Mouse (Mus musculus): Measurements from ENCODE around the gene Cox4i1. TPM values are rescaled to one million over a fixed set of nuclear protein-coding genes. Genes with fewer than 3 reads are reported as not detected.

The Cox4i1 gene
- total and polyA plus RNA-seq, 3 experiments = 519 to 970 (median 711) TPM

DNA sequence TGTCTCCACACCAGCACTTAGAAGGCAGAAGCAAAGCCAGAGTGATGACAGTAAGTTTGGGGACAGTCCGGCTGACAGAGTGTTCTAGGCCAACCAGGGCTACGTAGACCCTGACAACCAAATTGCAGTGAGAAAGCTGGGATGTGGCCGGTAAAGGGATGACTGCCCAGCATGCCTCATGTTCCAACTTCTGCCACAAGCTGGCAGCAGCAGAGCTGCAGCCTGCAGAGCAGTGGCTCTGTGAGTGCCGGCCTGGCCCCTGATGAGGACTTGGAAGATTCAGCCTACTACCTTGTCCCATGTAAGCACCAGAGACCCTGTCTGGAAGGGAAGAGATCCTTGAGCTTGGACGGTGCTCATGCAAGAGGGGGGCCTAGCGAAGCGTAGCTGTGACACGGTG, 7.7 kb downstream of the Cox4i1 start:
- H3K36me3 ChIP-seq (replicated peaks in 1 of 2; ENCODE audit: control insufficient read depth in 1 of 2, insufficient read depth in 1 of 2, low read length in 1 of 2) = peaks cover 36 to 47% of the 10 kb centered on the region in 2 experiments
- in situ Hi-C loops (cut with MboI; ENCODE audit: low pct_ligation_motif_present, low pct_unique_long_range_greater_than_20kb, low sequenced_read_pairs) = loop anchor here (5.0 kb wide), 1 partner anchor 417 kb away; no protein-coding TSS in a partner anchor
- H3K4me2 ChIP-seq (ENCODE audit: insufficient read depth, low read depth, poor library complexity, severe bottlenecking) = no peak overlapping the region
- H3K27ac ChIP-seq (ENCODE audit: insufficient read depth, low read depth) = no peak overlapping the region
- no peak overlapping the region for H3K4me3 ChIP-seq (replicated peaks in 1 of 3; ENCODE audit: low read depth in 2 of 3, low read length in 2 of 3, poor library complexity in 1 of 3)
- no peaks in the 10 kb centered on the region; the same call in 1 of the 2 replicates for H3K79me2 ChIP-seq (replicated peaks; ENCODE audit: control insufficient read depth, extremely low read depth, insufficient read depth, poor library complexity, severe bottlenecking)
- no peaks in the 10 kb centered on the region for H3K27me3 ChIP-seq (replicated peaks)
- H3K9me3 ChIP-seq (replicated peaks; ENCODE audit: low read length) = no peaks in the 10 kb centered on the region
- no peak for DNase-seq (ENCODE audit: extremely low read depth)
- no peak for TF ChIP-seq ETS1 (conservative IDR thresholded peaks at IDR 0.05; ENCODE audit: low read depth, low read length)
- no peak for TF ChIP-seq SMC3 (IDR thresholded peaks at IDR 0.05; ENCODE audit: low read depth, low read length)
- no peak for TF ChIP-seq SIN3A (IDR thresholded peaks at IDR 0.05; ENCODE audit: low read length)
- TF ChIP-seq GABPA (IDR thresholded peaks at IDR 0.05; ENCODE audit: insufficient replicate concordance, low read depth, low read length) = no peak
- TF ChIP-seq MYC (IDR thresholded peaks at IDR 0.05; ENCODE audit: low read depth, low read length) = no peak
- TF ChIP-seq EP300 (IDR thresholded peaks at IDR 0.05; ENCODE audit: low read length) = no peak
- H3K9ac ChIP-seq (ENCODE audit: insufficient read depth, low read depth) = no peak overlapping the region
- dilution Hi-C loops (cut with MboI; ENCODE audit: extremely low pct_ligation_motif_present, extremely low pct_unique_long_range_greater_than_20kb, low sequenced_read_pairs) = no loop called here
- H3K4me1 ChIP-seq (ENCODE audit: control insufficient read depth in 1 of 2, insufficient read depth in 2 of 2) = peaks cover 0 to 10% of the 10 kb centered on the region in 2 experiments; a peak in 2 of 4 replicates

DNA sequence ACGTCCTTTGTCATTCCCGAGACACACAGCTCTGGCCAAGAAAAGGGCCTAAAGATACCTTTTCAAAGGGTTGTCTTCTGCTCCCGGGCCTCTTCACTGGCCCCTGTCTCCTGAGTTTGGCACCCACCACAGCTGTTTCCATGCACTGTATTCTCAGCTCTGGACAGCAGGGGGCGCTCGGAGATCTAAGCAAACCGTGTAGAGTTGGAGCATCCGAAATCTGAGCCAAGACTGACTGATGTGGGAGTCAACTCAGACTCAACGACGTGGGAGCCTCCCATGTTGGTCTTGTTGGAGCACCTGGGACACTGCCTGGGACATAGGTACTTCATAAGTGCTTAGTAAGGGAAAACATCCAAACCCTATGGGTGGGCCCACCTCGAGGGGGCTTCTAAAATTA, 10.4 kb downstream of the Cox4i1 start:
- in situ Hi-C loops (cut with MboI; ENCODE audit: low pct_ligation_motif_present, low pct_unique_long_range_greater_than_20kb, low sequenced_read_pairs) = loop anchor here (5.0 kb wide), 1 partner anchor 414 kb away; no protein-coding TSS in a partner anchor
- TF ChIP-seq KAT2A (IDR thresholded peaks at IDR 0.05; ENCODE audit: insufficient replicate concordance, low read length) (no peak), RAD21 (IDR thresholded peaks at IDR 0.05; ENCODE audit: low read depth, low read length) (peak; percentile 92), CTCF (conservative IDR thresholded peaks at IDR 0.05 in 1 of 2, IDR thresholded peaks at IDR 0.05 in 1 of 2; ENCODE audit: low read depth in 2 of 2, low read length in 2 of 2) (peak; percentile 80 to 95), RCOR1 (conservative IDR thresholded peaks at IDR 0.05; ENCODE audit: low read depth, low read length) (no peak), HCFC1 (IDR thresholded peaks at IDR 0.05; ENCODE audit: low read depth, low read length) (no peak), CHD2 (IDR thresholded peaks at IDR 0.05; ENCODE audit: low read length) (no peak), IRF4 (IDR thresholded peaks at IDR 0.05; ENCODE audit: low read depth, low read length) (no peak), ETS1 (conservative IDR thresholded peaks at IDR 0.05; ENCODE audit: low read depth, low read length) (no peak), SMC3 (IDR thresholded peaks at IDR 0.05; ENCODE audit: low read depth, low read length) (peak; percentile 96), NELFE (IDR thresholded peaks at IDR 0.05; ENCODE audit: low read depth, low read length) (no peak; the same call in 1 of the 2 replicates), ZC3H11A (IDR thresholded peaks at IDR 0.05; ENCODE audit: low read depth, low read length) (peak; percentile 76)

More for the DNA sequence above, 10.4 kb downstream of the Cox4i1 start:
- no peaks in the 10 kb centered on the region for H3K79me2 ChIP-seq (replicated peaks; ENCODE audit: control insufficient read depth, extremely low read depth, insufficient read depth, poor library complexity, severe bottlenecking)
- H3K27me3 ChIP-seq (replicated peaks) = no peaks in the 10 kb centered on the region
- dilution Hi-C loops (cut with MboI; ENCODE audit: extremely low pct_ligation_motif_present, extremely low pct_unique_long_range_greater_than_20kb, low sequenced_read_pairs) = no loop called here
- no peak overlapping the region for H3K27ac ChIP-seq (ENCODE audit: insufficient read depth, low read depth)
- H3K36me3 ChIP-seq (replicated peaks in 1 of 2; ENCODE audit: control insufficient read depth in 1 of 2, insufficient read depth in 1 of 2, low read length in 1 of 2) = peaks cover 9 to 20% of the 10 kb centered on the region in 2 experiments
- no peak overlapping the region for H3K4me2 ChIP-seq (ENCODE audit: insufficient read depth, low read depth, poor library complexity, severe bottlenecking)
- peaks cover 14 to 28% of the 10 kb centered on the region in 2 experiments for H3K4me1 ChIP-seq (ENCODE audit: control insufficient read depth in 1 of 2, insufficient read depth in 2 of 2)
- no peak overlapping the region for H3K4me3 ChIP-seq (replicated peaks in 1 of 3; ENCODE audit: low read depth in 2 of 3, low read length in 2 of 3, poor library complexity in 1 of 3)
- no peaks in the 10 kb centered on the region for H3K9me3 ChIP-seq (replicated peaks; ENCODE audit: low read length)
- peak; percentile 83 for DNase-seq (ENCODE audit: extremely low read depth)
- no peak overlapping the region for H3K9ac ChIP-seq (ENCODE audit: insufficient read depth, low read depth)
